ENCODE assay signal across 24 mouse cellular contexts in the genomic region with DNA sequence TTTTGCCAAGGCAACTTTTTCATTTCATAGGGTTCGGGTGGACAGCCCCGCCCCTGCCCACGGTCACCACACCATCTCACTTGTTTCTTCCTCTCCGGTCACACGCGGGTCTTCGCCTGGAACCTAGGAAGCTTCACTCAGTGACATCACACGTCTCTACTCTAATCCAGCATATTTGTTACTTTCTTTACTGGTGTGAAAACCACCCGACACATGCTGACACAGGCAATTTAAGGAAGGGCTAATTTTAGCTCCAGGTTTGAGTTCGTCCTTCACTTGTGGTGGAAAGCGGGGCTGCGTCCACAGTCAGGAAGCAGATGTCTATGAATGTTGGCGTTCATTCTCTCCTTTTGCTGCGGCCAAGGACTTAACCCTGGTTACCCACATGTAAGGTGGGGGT. TPM values are rescaled to one million over a fixed set of nuclear protein-coding genes. Genes with fewer than 3 reads are reported as not detected.
DNase-seq lines count a peak whose midpoint lies in the region; ATAC-seq and TF ChIP-seq lines count a peak whose summit lies in the region.
"Had no signal": no experiment of that assay in that cellular context is flagged by ENCODE, and none has a peak within 500 bp of the region (broad histone marks: within the 10 kb centered on the region; RNA-seq: fewer than 3 reads in every experiment).

No protein-coding gene starts in this region.

- no peaks in the 10 kb centered on the region; the same call in 1 of the 2 replicates for H3K4me1 ChIP-seq in testis, adult 2 months (ENCODE audit: control insufficient read depth, insufficient read depth, low read length)
- H3K4me1 ChIP-seq: hindbrain, embryonic 15.5 days; kidney, embryonic 15.5 days; lung, embryonic 15.5 days; midbrain, embryonic 15.5 days had no signal

- peak overlapping the region; percentile 4; the same call in 1 of the 2 replicates for H3K4me3 ChIP-seq in testis, adult 2 months (ENCODE audit: control insufficient read depth, low read depth, low read length)
- H3K4me3 ChIP-seq: erythroblast, embryonic 14.5 days; heart, embryonic 12.5 days; hindbrain, embryonic 15.5 days; kidney, embryonic 15.5 days; lung, embryonic 15.5 days; midbrain, embryonic 15.5 days had no signal

- no peak for TF ChIP-seq POLR2A in testis, adult 2 months (IDR thresholded peaks at IDR 0.05; ENCODE audit: control insufficient read depth, low read depth, low read length)

- H3K27me3 ChIP-seq in testis, adult 2 months (ENCODE audit: control insufficient read depth, insufficient read depth, low read length): no peaks in the 10 kb centered on the region
- H3K27me3 ChIP-seq: heart, embryonic 12.5 days; hindbrain, embryonic 15.5 days; kidney, embryonic 15.5 days; lung, embryonic 15.5 days; midbrain, embryonic 15.5 days had no signal

- no peak overlapping the region for H3K27ac ChIP-seq in testis, adult 2 months (ENCODE audit: control insufficient read depth, insufficient read depth, low read depth, low read length)
- H3K27ac ChIP-seq: hindbrain, embryonic 15.5 days; kidney, embryonic 15.5 days; lung, embryonic 15.5 days; midbrain, embryonic 15.5 days had no signal

- no peak for DNase-seq in testis, postnatal 14 days (ENCODE audit: low spot score)
- no peak for DNase-seq in thymus, postnatal 36 days
- DNase-seq in ovary, adult 18-20 months (ENCODE audit: low spot score): no peak
- DNase-seq in adrenal gland, postnatal 4 days (ENCODE audit: low spot score in 2 of 2): no peak
- DNase-seq: adrenal gland, postnatal 10 days; B cell, adult 2 months; cerebellum, adult 11-12 months; cerebellum, postnatal 10 days; gastrocnemius, postnatal 14 days; heart, adult 11 months; heart, postnatal 4 days; kidney, adult 11 months had no signal

- TF ChIP-seq CTCF in testis, adult 2 months (IDR thresholded peaks at IDR 0.05; ENCODE audit: control insufficient read depth, insufficient read depth, insufficient replicate concordance, low read depth, low read length): no peak

- ATAC-seq in common myeloid progenitor, adult 5-6 weeks (replicated peaks; ENCODE audit: low read depth, poor library complexity, severe bottlenecking): peak; percentile 80
- ATAC-seq in megakaryocyte, adult 5-6 weeks (ENCODE audit: poor library complexity, severe bottlenecking): peak; percentile 81
- ATAC-seq: forebrain, embryonic 16.5 days; inflammation-experienced regulatory T-cells, adult 6 months; midbrain, embryonic 15.5 days had no signal

- H3K36me3 ChIP-seq in testis, adult 2 months (ENCODE audit: control insufficient read depth, insufficient read depth, low read length): no peaks in the 10 kb centered on the region
- H3K36me3 ChIP-seq: G1E; heart, embryonic 12.5 days; hindbrain, embryonic 15.5 days; kidney, embryonic 15.5 days; lung, embryonic 15.5 days; midbrain, embryonic 15.5 days had no signal

RNA-seq across cellular contexts. Expression of a gene that starts 32.7 kb away (rescaled TPM):
- 15.4 and 16.5 TPM in 2 replicates for polyA plus RNA-seq in testis, adult 2 months (2012; rRNA removed)
- 1.2 and 1.3 TPM in 2 replicates for total RNA-seq in common myeloid progenitor, adult 5-6 weeks (2017)
- 10.6 and 10.7 TPM in 2 replicates for total RNA-seq in megakaryocyte, adult 5-6 weeks (2015)
- 3.5 and 5.6 TPM in 2 replicates for total RNA-seq in megakaryocyte, adult 5-6 weeks (2017)
- total RNA-seq in adrenal gland, postnatal 4 days (2021): 10 to 100 TPM; 15.2 to 15.7 TPM
- polyA plus RNA-seq: G1E; inflammation-experienced regulatory T-cells, adult 6 months had no signal
